Mouse (Mus musculus) mesoderm, embryonic 11.5 days (tissue): ENCODE measurements around the gene Nln.

Experiments
- DNase-seq: peaks from one replicate; pipeline ENCODE4 v3.0.0-alpha.2; 2012; ENCODE audit warnings: low read depth, low spot score

Nln gene

DNA sequence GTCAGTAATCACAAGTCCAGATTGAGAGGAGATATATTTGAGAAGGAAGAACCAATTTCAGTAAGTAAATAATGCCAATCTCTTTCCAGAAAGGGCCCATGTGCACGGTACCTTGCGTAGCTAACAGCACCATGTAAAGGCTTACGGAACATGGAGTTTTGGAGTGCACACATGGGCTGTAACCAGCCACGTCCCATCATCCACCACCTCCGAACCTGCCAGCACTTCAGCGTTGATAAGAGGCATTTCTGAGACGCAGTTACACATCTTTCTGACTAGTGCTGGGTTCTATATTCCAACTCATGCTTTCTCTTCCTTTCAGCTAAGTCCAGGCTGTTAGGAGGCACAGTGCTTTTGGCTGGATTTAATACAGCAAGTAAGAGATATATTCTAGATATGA lies 12.2 kb downstream of the Nln start:
- no peak for DNase-seq

DNA sequence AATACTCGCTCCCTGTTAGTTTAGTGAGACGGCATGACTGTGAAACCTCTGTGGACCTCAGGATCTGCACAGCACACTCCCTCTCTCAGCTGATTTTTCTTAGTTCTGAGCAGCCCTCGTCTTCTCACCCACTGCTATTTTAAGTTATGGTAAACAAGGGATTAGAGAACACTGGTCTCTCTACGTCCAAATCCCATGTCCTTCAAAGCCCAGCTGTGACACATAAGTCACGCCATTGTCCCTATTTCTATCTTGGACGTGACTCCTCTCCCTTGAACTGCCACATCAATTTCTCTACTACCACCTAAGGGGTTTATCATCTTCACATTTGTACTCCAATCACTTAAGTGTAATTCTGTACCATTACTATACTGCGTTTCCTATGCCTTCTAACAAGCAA lies 13.5 kb downstream of the Nln start:
- no peak for DNase-seq

DNA sequence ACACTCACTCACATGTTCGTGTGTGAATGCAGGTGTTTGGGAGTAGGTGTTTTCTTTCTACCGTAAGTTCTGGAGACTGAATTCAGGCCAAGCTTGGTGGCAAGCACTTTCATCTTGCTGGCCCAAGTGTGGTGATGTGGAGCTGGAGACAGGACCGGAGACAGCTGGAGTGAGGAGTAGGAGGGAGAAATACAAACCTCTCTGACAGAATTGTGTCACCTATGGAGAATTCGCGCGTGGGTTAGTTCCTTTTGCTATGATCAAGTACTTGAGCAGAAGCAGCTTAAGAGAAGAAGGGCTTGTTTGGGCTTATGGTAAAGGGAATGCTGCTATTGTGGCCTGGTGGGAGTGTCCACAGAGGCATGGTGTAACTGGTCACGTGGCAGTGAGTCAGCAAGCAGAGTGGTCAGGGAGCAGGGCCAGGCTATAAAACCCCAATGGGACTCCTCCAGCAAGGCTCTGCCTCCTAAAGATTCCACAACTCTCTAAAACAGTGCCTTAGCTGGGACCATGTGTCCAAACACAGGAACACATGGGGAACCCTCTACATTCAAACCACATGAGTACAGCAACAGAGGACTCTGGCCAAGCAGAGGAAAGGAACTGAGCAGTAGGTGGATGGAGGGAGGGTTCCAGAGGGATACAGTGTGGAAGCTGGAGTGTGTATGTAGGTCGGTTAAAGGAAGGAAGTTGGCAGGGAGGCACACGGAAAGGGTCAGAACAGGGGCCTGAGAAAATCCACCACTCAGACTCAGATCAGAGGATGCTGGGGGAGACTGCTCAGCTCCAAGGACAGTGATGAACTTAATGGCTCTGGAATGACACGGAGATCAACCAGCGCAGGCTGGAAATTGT lies 14.7 kb downstream of the Nln start:
- no peak for DNase-seq

DNA sequence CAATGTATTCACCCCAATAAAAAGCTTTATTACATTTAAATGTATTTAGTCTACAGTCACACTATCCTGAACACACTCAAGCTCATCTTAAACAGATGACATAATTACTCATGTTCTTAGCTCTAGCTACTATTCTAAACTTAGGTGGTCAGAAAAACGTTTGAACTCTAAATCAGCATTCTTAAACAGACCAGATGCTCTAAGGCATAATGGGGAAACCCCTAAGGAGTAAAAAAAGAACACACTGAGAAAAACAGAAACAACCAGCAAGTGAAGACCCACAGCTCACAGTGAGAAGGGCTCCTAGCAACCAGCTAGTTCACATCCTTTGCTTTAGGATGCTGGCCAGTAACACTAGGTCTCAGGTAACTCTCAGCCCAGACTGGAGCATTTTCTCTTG lies 17.7 kb downstream of the Nln start:
- no peak for DNase-seq

DNA sequence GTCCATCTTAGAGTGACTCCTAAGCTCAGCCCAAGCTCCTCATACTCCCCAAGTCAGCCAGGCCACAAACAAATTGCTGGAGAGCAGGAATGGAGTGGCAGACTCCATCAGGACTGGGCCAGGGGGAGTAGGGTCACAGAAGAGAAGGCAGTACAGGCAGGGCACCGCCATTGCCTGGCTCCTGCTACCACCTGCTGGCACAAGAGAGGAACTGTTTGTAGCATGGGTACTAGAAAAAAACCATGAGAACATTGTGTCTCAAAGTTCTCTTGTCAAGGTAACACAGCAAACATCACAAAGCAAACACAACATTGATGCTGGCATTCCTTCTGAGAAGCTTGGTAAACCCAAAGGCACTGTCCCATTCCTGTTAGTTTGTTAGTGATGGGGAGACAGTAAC lies 20.0 kb downstream of the Nln start:
- DNase-seq = peak; percentile 50

DNA sequence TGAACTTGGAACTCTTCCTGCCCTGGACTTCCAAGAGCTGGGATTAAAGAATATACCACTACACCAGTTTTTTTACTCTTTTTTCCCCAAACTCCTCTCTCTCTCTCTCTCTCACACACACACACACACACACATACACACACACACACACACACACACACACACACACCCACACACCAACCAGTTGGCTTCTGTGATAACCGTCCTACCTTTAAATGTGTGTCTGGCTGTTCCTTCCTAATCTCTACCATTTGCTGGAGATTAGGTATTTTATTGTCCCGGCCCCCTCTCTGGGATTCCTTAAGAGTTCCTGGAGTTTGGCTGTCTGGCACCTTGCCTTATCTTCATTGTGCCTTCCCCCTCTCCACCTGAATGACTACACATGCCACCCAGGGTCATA lies 24.8 kb downstream of the Nln start:
- DNase-seq = no peak

DNA sequence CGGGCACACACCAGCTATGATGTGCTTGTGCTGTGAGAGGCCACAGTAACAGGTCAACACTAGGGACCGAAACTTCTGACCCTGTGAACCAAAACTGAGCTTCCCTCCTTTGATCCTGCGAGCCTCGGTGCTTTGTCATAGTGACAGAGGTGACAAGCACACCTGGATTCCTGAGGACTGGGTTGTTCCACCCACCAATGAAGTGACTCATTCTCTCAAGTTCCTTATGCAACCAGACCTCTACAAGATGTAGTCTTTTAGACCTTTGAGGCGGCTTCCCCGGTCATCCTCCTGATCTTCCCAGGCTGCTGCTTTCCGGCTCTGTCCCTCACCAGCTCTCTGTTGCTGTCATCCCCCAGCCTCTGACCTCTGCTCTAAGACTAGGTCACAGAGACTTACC lies 26.9 kb downstream of the Nln start:
- no peak for DNase-seq

DNA sequence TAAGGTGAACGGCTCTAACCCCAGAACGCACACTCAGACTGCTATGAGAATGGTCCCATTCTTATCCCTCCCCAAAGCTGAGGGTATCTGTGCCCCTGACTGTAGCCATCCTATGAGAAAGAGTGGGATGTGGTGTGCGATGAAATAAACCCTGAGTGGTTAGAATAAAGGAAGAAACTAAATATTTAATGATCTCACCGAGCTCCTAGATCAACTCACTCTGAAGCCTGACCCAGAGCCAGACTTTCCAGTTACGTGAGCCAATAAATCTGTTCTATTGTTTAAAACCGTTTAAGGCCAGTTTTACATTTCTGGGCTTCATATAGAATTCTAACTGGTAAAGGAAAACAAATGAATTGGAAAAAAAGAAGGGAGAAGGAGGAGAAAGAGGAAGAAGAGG lies 32.4 kb downstream of the Nln start:
- no peak for DNase-seq

DNA sequence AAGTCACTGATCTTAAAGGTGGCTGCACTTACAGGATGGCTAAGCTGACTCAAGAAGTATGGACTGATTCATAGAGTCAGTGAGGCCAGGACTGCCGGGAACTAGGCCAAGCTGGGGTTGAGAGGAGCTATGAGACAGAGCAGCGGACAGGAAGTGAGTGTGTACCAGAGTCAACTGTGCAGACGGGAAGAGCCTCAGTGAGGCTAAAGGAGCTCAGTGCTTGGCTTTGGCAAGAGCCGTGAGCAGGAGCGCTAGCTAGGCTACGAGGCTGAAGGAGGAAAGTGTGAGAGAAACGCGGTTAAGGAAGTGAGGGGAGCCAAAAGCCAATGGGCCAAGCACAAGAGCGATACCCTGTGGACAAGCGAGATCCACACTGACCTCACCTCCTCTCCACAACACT lies 34.7 kb downstream of the Nln start:
- DNase-seq = no peak

DNA sequence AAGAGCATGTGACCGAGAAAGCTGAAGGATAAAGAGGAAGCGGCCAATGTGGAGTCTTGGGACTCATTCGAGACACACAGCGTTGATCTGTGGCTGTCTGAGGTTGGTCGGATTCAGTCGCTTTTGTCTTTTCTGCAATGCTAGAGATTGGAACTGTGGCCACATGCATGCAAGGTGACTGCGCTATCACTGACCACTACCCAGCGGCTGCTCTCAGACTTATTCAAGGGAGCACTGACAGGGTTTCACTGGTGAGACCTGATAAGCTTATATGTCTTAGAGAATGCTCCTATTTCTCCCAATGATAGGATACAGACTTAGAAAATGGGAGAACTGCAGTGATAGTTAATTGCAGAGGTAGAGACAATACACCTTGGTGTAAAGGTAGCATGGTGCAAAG lies 35.2 kb downstream of the Nln start:
- DNase-seq = no peak

DNA sequence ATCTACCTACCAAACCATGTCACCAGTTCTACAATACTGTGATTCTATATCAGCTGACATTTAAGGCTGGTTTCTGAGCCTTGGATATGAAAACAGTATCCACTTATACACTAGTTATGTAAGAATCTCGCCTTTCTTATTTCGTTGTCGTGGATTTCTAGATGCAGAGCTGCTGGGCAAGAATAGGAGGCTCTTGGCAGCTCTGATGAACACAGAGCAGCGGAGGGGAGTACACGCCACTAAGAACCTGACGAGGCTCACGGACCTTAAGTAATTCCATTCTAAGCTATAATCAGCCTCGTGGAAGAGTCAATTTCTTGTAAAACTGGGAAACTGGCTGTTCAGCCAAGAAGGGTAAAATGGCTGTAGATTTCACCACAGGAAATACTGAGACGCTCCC lies 37.1 kb downstream of the Nln start:
- DNase-seq = no peak

DNA sequence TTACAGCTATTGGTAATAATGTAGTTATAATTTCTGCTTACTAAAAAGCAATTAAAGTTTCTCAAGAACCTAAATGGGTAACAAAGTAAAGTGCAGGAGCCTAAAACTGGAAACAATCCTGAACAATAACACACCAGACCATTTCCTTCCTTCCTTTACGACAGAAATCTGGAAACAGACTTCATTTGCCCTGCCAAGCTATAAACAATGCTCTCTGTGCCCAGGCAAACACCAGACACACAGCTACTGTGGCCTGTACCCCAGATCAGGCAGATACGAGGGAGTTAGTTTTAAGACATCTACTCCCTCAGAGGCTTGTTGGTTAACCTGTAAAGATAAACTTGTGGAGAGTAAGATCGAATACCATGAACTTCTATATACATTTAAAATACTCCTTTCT lies 38.7 kb downstream of the Nln start:
- no peak for DNase-seq

DNA sequence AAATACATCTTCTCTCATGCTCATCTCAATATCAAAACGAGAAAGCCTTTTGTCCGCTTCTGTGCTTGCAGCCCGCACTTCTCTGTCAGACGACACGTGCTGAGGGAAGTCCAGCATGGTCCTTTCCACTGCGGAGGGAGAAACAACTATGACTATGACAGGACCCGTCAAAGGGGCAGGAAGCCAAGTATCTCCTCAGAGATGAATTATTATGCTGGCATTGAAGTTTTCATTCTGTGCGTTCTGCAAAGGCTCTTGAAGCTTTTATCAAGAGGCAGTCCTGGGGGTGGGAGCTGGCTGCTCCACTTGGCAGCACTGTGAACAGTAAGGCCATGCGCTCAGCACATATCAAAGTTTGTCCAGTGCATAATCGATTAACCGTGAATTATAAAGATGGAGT lies 40.2 kb downstream of the Nln start:
- no peak for DNase-seq

DNA sequence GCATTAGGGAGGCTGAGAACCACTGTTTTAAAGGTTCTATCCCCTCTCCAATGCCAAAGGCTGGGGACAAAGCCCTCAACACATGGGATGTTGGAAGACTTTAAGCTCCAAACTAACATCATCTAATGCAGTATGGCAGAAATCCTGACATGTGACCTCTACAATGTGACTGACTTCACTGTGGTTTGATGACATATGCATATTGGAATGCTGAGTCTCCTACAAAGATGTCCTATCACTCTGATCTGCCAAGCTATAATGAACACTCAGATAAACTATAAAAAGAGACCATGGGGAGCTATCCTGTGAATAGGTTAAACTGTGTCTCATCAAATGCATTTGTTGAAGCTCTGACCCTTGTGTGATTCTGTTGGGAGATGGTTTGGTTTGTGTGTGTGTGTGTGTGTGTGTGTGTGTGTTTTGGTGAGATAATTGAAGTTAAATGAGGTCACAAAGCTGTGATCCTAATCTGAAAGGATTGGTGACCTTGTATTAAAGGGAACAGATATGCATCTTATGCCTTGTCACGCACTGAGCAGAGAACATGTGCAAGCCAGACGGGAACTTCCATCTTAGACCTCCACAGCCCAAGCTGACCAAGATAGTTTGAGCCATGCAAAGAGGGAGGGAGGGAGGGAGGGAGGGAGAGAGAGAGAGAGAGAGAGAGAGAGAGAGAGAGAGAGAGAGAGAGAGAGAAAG lies 43.6 kb downstream of the Nln start:
- DNase-seq = no peak

DNA sequence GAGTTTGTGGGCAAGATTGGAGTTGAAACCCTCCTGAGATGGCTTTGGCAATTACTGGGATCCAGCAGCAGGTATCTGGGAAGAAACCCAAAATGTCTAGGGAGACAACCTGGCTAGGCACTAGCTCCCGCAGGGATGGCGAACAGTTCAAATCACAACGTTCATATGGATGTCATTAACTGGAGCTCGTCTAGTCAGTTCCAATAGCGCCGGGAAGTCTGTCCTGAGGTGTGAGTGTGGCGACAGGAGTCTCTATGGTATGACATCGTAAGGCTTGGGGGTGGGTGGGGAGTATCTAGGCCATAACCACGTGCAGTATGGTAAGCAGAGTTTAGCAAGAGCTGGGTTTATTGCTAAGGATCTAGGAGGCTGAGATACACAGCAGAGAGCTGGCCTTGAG lies 46.4 kb downstream of the Nln start:
- DNase-seq = no peak

DNA sequence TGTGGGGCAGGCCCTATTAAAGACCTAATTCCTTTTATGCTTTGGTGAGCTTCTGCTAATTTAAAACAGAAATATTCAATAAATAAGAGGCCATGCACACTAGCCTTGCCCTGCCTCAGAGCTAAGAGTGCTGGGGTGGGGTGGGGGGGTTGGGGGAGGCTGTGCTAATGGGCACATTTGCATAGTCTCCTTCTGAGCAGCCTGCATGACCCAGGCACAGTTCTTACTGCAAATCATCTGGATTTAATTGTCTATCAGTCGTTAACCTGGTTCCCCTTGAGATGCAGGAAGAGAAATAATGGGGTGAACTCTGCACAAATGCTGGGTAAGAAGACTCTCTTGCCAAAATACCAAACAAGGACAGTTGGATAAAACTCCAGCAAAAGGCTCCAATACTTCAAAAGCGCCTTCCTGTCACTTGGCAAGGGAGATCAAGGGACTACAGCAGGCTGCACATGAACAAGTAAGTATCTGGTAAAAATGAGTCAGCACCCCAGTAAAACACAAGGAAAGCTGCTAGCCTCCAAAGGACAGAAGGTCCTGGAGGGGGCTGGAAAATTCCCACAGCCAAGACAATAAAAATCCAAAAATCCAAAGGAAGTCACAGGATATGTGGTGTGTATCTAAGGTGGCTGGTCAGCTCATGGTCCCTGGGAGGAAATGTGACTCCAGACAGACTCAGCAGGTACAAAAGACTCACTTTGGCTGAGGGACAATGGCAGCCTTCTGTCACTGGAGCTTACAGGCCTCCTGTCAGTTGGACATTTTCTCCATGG lies 47.3 kb downstream of the Nln start:
- no peak for DNase-seq

DNA sequence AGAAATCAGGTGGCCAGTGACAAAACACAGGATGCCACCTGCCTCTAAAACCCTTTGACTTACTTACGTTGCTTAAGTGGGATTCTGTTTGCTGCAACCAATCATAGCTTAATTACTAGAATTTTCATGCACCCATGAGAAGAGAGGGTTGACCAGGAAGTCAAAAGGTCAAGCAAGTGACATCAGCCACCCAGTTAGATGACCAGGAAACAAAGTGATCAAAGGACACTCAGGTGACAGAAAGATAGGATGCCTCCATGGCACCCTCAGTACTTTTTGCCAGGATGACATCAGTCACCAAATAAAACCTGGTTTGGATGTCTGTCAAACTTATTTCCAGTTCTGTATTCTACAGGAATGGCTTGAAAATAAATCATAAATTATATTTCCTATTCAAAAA lies 49.2 kb downstream of the Nln start:
- DNase-seq = no peak

DNA sequence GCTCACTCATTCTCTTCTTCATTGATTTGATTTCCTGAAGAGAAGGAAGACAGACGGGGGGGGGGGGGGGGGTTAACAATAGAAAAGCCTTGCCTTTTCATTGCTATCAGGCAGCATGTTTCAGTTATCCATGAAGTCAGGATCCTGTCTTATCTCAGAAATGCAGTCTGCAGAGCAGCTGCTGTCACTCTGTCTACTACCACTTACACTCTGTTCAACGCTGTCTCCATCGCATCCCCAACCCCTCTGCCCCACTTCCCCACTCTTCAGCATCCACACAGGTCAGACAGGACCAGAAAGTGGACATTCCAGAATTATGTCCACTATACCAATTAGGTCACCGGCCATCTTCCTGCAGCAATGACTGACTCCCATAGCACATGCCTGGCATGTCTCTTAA lies 49.9 kb downstream of the Nln start:
- DNase-seq = no peak

DNA sequence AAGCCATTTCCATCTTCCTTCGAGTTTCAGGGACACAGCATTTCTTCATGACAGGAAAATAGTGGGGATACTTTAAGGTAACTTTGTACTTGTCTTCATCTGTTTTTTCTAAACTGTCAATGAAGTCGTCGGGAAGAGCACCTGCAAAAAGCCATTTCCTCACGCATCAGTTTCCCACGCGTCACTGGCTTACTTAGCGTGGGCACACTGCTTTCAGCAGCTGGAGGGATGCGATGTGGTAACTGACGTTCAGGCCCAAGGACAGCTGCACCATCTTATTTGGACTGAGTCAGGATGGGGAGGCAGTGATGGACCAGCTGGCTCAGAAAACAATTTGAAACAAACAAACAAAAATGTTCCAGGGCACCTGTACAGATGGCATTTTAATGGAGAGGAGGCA lies 50.7 kb downstream of the Nln start:
- DNase-seq = no peak

DNA sequence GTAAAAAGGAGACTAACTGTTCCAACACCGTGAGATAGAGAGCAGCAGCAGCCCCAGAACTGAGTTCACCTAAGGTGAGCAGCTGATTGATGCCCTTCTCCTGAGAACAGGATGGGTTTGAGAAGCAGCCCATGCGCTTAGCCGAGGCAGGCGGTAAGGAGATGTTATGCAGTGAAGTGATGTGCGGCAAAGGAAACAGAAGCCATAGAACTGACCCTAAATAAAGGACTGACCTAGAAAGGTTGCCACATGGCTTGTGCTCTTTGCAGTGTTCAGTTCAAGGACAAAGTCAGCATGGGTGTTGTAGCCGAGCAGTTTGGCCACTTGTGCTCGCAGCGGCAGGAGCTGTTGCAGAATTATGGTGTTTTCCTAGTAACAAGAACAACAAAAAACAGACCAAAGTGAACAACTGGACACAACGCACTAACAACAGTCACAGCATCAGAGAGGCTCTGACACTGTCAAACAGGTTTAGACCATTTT lies 57.1 kb downstream of the Nln start:
- no peak for DNase-seq

DNA sequence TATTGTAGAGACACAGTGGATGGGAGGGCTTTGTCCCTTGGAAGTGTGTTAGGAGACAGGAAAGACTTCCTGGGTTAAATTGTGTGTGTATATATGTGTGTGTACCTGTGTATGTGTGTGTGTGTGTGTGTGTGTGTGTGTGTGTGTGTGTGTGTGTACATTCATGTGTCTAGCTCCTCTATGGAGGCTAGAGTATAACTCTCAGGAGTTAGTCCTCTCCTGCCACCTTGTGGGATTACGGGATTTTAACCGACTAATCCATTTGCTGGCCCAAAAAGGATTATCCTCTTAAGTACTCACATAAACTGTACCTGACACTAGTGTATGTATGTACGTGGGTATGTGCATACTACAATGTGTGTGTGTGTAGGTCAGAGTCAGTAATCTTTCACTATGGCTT lies 60.6 kb downstream of the Nln start:
- DNase-seq = no peak

DNA sequence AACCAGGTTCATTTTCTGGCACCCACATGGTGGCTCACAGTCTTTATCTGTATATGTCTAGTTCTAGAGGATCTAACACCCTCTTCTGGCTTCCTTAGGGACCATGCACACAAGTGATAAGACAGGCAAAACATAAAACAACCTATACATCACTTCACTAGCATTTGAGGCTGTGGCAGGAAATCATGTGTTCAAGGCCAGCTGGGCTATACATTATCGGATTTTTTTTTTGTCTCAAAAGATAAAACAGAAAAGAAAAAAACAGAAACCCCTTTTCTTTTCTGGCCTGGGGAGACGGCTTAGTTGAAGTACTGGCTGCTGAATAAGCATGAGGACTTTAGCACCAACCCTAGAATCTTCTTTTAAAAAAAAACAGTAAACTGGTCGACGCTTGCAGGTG lies 64.3 kb downstream of the Nln start:
- DNase-seq = no peak

DNA sequence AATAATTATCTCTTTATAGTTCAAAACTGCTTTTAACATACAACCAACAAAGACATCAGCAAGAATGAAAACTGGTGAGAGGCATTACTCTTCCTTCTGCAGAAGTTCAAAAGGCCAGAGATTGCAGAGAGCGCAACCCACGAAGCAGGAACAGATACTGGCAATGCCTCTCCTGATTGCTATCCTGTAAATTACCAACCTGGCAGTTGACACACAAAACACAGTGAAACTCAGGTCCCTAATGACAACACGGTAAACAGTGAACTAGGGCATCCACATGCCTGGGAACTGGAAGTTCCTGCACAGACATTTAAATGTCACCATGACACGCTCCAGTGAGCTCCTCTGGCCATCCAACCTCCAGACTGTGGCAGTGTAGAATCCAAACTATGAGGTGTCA lies 65.1 kb downstream of the Nln start:
- no peak for DNase-seq
